Mouse (Mus musculus) forebrain, embryonic 10.5 days (tissue): ENCODE measurements around the gene Adgrl1. TPM values are rescaled to one million over a fixed set of nuclear protein-coding genes. Genes with fewer than 3 reads are reported as not detected.

Experiments used
- DNase-seq: peaks from one replicate; pipeline ENCODE4 v3.0.0-alpha.2; 2017; ENCODE audit warnings: low spot score; ENCODE audit errors: extremely low spot score
- H3K27ac ChIP-seq: fragments of 300-500 bp; sonication (generic); 2 replicates; pipeline ENCODE4 v1.5.1; 2016; ENCODE audit warnings: mild to moderate bottlenecking
- H3K27me3 ChIP-seq: fragments of 300-500 bp; sonication (generic); 2 replicates; pipeline ENCODE4 v1.6.1; 2016; ENCODE audit warnings: mild to moderate bottlenecking; ENCODE audit not compliant: poor library complexity, severe bottlenecking
- H3K36me3 ChIP-seq: fragments of 300-500 bp; sonication (generic); replicated peaks from 2 replicates; pipeline ENCODE4 v1.6.1; 2016; ENCODE audit warnings: mild to moderate bottlenecking, moderate library complexity
- H3K4me1 ChIP-seq: fragments of 300-500 bp; sonication (generic); 2 replicates; pipeline ENCODE4 v1.6.1; 2016
- H3K4me3 ChIP-seq: fragments of 300-500 bp; sonication (generic); 2 replicates; pipeline ENCODE4 v1.5.1; 2016; ENCODE audit warnings: mild to moderate bottlenecking, moderate library complexity
- H3K9me3 ChIP-seq: fragments of 300-500 bp; sonication (generic); 2 replicates; pipeline ENCODE4 v1.6.1; 2016; ENCODE audit warnings: mild to moderate bottlenecking, moderate library complexity
- WGBS: fragments of 180-500 bp; shearing (Covaris S2); methylation state at CpG from one replicate; pipeline ENCODE4 v1.1.7; 2016; 5-methylcytosine and 5-hydroxymethylcytosine counted together
- polyA plus RNA-seq: library from polyadenylated mRNA; unstranded; fragments of >200 nt; fragmentation: Nextera tagmentation; extraction: Ambion mirVana; gene quantifications from 2 replicates; pipeline ENCODE4 v1.2.1, GENCODE M21; 2016

The Adgrl1 gene
- polyA plus RNA-seq, 1 experiment from 2014 or later, result 12.5 TPM

GRCm38 (mm10) chr8:83938330-83938729 is 38.4 kb downstream of the Adgrl1 start:
- H3K9me3 ChIP-seq, result no peaks in the 10 kb centered on the region
- H3K4me3 ChIP-seq, result no peak overlapping the region
- H3K27ac ChIP-seq, result no peak overlapping the region
- no peaks in the 10 kb centered on the region for H3K27me3 ChIP-seq
- H3K4me1 ChIP-seq, result no peaks in the 10 kb centered on the region
- 93% methylated on average over 15 of the region's 15 CpGs for WGBS
- DNase-seq, result no peak
- H3K36me3 ChIP-seq, result peaks cover 72% of the 10 kb centered on the region

GRCm38 (mm10) chr8:83941066-83941677 is 41.3 kb downstream of the Adgrl1 start:
- Histone ChIP-seq H3K36me3 (peaks cover 43% of the 10 kb centered on the region), H3K27me3 (no peaks in the 10 kb centered on the region), H3K27ac (no peak overlapping the region), H3K4me1 (no peaks in the 10 kb centered on the region), H3K4me3 (no peak overlapping the region), H3K9me3 (no peaks in the 10 kb centered on the region)
- no peak for DNase-seq
- 78% methylated on average over 6 of the region's 6 CpGs for WGBS

- 88% methylated on average over 1 of the region's 1 CpGs for WGBS
- Histone ChIP-seq H3K27ac (no peak overlapping the region), H3K36me3 (peaks cover 31% of the 10 kb centered on the region), H3K27me3 (no peaks in the 10 kb centered on the region), H3K4me1 (no peaks in the 10 kb centered on the region), H3K9me3 (no peaks in the 10 kb centered on the region), H3K4me3 (no peak overlapping the region)
- no peak for DNase-seq
Observed at GRCm38 (mm10) chr8:83942446-83942845, 42.5 kb downstream of the Adgrl1 start.

GRCm38 (mm10) chr8:83945540-83945939 is 45.6 kb downstream of the Adgrl1 start:
- Histone ChIP-seq H3K27me3 (no peaks in the 10 kb centered on the region), H3K4me1 (no peaks in the 10 kb centered on the region), H3K4me3 (no peak overlapping the region), H3K9me3 (no peaks in the 10 kb centered on the region), H3K27ac (no peak overlapping the region), H3K36me3 (0 out of 2 replicates have a peak, but pooled peaks cover under 1% of the 10 kb centered on the region)
- DNase-seq, result no peak
- WGBS, result 71% methylated on average over 3 of the region's 3 CpGs

- Histone ChIP-seq H3K27me3 (no peaks in the 10 kb centered on the region), H3K27ac (peak overlapping the region; percentile 80), H3K36me3 (peaks cover 15% of the 10 kb centered on the region), H3K4me3 (peak overlapping the region; percentile 84), H3K9me3 (no peaks in the 10 kb centered on the region), H3K4me1 (peaks cover 21% of the 10 kb centered on the region)
- DNase-seq, result no peak
- 2% methylated on average over 14 of the region's 14 CpGs for WGBS
Observed at GRCm38 (mm10) chr8:83954749-83955105, 54.8 kb downstream of the Adgrl1 start.

- H3K27ac ChIP-seq, result peak within 1 kb of the TSS; percentile 89
- H3K27me3 ChIP-seq, result no peaks in the 10 kb centered on the region
- peaks cover 20% of the 10 kb centered on the region for H3K36me3 ChIP-seq
- peak; percentile 99 for DNase-seq
- H3K4me3 ChIP-seq, result peak within 1 kb of the TSS; percentile 84
- WGBS, result under 1% methylated on average over 75 of the region's 75 CpGs
- H3K4me1 ChIP-seq, result peaks cover 21% of the 10 kb centered on the region
- H3K9me3 ChIP-seq, result no peaks in the 10 kb centered on the region
Observed at GRCm38 (mm10) chr8:83955106-83955957, 55.4 kb downstream of the Adgrl1 start, which contains the start of the genes Gm10644 and Asf1b. TSS of gene Gm10644 (minus strand) at chr8:83955205. TSS of gene Asf1b (plus strand) at chr8:83955507.

GRCm38 (mm10) chr8:83955958-83956218 is 56.0 kb downstream of the Adgrl1 start:
- Histone ChIP-seq H3K4me1 (peaks cover 21% of the 10 kb centered on the region), H3K27ac (peak overlapping the region; percentile 89), H3K36me3 (peaks cover 23% of the 10 kb centered on the region), H3K4me3 (peak overlapping the region; percentile 84), H3K9me3 (no peaks in the 10 kb centered on the region), H3K27me3 (no peaks in the 10 kb centered on the region)
- DNase-seq, result no peak
- WGBS, result 4% methylated on average over 15 of the region's 15 CpGs

- H3K27me3 ChIP-seq, result no peaks in the 10 kb centered on the region
- peaks cover 25% of the 10 kb centered on the region for H3K36me3 ChIP-seq
- peak overlapping the region; percentile 84 for H3K4me3 ChIP-seq
- 40% methylated on average over 1 of the region's 1 CpGs for WGBS
- no peak overlapping the region for H3K27ac ChIP-seq
- no peak for DNase-seq
- peaks cover 21% of the 10 kb centered on the region for H3K4me1 ChIP-seq
- no peaks in the 10 kb centered on the region for H3K9me3 ChIP-seq
Observed at GRCm38 (mm10) chr8:83956789-83957188, 56.9 kb downstream of the Adgrl1 start.

- Histone ChIP-seq H3K4me1 (no peaks in the 10 kb centered on the region), H3K27ac (no peak overlapping the region), H3K36me3 (peaks cover 76% of the 10 kb centered on the region), H3K9me3 (no peaks in the 10 kb centered on the region), H3K27me3 (no peaks in the 10 kb centered on the region), H3K4me3 (no peak overlapping the region)
- 91% methylated on average over 5 of the region's 5 CpGs for WGBS
- DNase-seq, result no peak
Observed at GRCm38 (mm10) chr8:83964015-83964765, 64.3 kb downstream of the Adgrl1 start.

- no peak overlapping the region for H3K4me3 ChIP-seq
- H3K9me3 ChIP-seq, result no peaks in the 10 kb centered on the region
- 95% methylated on average over 7 of the region's 7 CpGs for WGBS
- DNase-seq, result no peak
- H3K4me1 ChIP-seq, result peaks cover 11% of the 10 kb centered on the region
- H3K27ac ChIP-seq, result no peak overlapping the region
- no peaks in the 10 kb centered on the region for H3K27me3 ChIP-seq
- H3K36me3 ChIP-seq, result peaks cover 75% of the 10 kb centered on the region
Observed at GRCm38 (mm10) chr8:83967701-83968100, 67.8 kb downstream of the Adgrl1 start.

GRCm38 (mm10) chr8:83971121-83971520 is 71.2 kb downstream of the Adgrl1 start:
- H3K36me3 ChIP-seq, result peaks cover 51% of the 10 kb centered on the region
- WGBS, result 93% methylated on average over 4 of the region's 4 CpGs
- no peaks in the 10 kb centered on the region for H3K27me3 ChIP-seq
- no peak overlapping the region for H3K27ac ChIP-seq
- H3K4me3 ChIP-seq, result no peak overlapping the region
- H3K9me3 ChIP-seq, result no peaks in the 10 kb centered on the region
- H3K4me1 ChIP-seq, result peaks cover 31% of the 10 kb centered on the region
- DNase-seq, result no peak

GRCm38 (mm10) chr8:83971661-83972060 is 71.8 kb downstream of the Adgrl1 start:
- Histone ChIP-seq H3K4me3 (peak overlapping the region; percentile 96), H3K9me3 (no peaks in the 10 kb centered on the region), H3K27me3 (no peaks in the 10 kb centered on the region), H3K4me1 (peaks cover 32% of the 10 kb centered on the region), H3K27ac (peak overlapping the region; percentile 88; the same call in 1 of the 2 replicates), H3K36me3 (peaks cover 50% of the 10 kb centered on the region)
- 76% methylated on average over 6 of the region's 6 CpGs for WGBS
- DNase-seq, result no peak
